Mouse (Mus musculus) lung, embryonic 16.5 days (tissue): ENCODE data around the gene Focad. TPM values are rescaled to one million over a fixed set of nuclear protein-coding genes. Genes with fewer than 3 reads are reported as not detected.

Experiments used
- ATAC-seq: fragments of 200-750 bp; cut with Nextera tagmentation; 2 replicates; pipeline ENCODE4 v1.8.0; 2017; ENCODE audit warnings: low read depth, mild to moderate bottlenecking, moderate library complexity
- H3K27ac ChIP-seq: fragments of 300-500 bp; sonication (generic); 2 replicates; pipeline ENCODE4 v1.5.1; 2014; ENCODE audit warnings: mild to moderate bottlenecking, control low read depth, low read length
- H3K27me3 ChIP-seq: fragments of 300-500 bp; sonication (generic); 2 replicates; pipeline ENCODE4 v1.6.1; 2014; ENCODE audit warnings: low read depth, low read length, mixed read lengths; ENCODE audit not compliant: control insufficient read depth, insufficient read depth
- H3K36me3 ChIP-seq: fragments of 300-500 bp; sonication (generic); 2 replicates; pipeline ENCODE4 v1.6.1; 2014; ENCODE audit warnings: low read length; ENCODE audit not compliant: control insufficient read depth, insufficient read depth
- H3K4me1 ChIP-seq: fragments of 300-500 bp; sonication (generic); replicated peaks from 2 replicates; pipeline ENCODE4 v1.6.1; 2014; ENCODE audit warnings: low read length, mixed read lengths; ENCODE audit not compliant: control insufficient read depth, insufficient read depth
- H3K4me2 ChIP-seq: fragments of 300-500 bp; sonication (generic); 2 replicates; pipeline ENCODE4 v1.6.1; 2014; ENCODE audit warnings: low read depth, low read length, control low read depth
- H3K4me3 ChIP-seq: fragments of 300-500 bp; sonication (generic); 2 replicates; pipeline ENCODE4 v1.5.1; 2014; ENCODE audit warnings: mild to moderate bottlenecking, low read length, control low read depth
- H3K9ac ChIP-seq: fragments of 300-500 bp; sonication (generic); 2 replicates; pipeline ENCODE4 v1.6.1; 2014; ENCODE audit warnings: low read length, control low read depth
- H3K9me3 ChIP-seq: fragments of 300-500 bp; sonication (generic); 2 replicates; pipeline ENCODE4 v1.6.1; 2016; ENCODE audit warnings: low read length; ENCODE audit not compliant: control insufficient read depth
- WGBS: fragments of 180-500 bp; shearing (Covaris S2); extraction: QIAGEN DNeasy Blood & Tissue Kit; methylation state at CpG from one replicate; pipeline ENCODE4 v1.1.7; 2014; 5-methylcytosine and 5-hydroxymethylcytosine counted together
- polyA plus RNA-seq: library from polyadenylated mRNA; unstranded; fragments of >200 nt; fragmentation: Nextera tagmentation; extraction: Ambion mirVana; gene quantifications from 2 replicates; pipeline ENCODE4 v1.2.1, GENCODE M21; 2015

Gene Focad
- polyA plus RNA-seq, 1 experiment from 2014 or later: 15.1 TPM

- Histone ChIP-seq H3K36me3 (no peaks in the 10 kb centered on the region), H3K4me2 (no peak overlapping the region), H3K4me1 (no peaks in the 10 kb centered on the region), H3K27ac (no peak overlapping the region), H3K9ac (no peak overlapping the region), H3K4me3 (no peak overlapping the region), H3K27me3 (no peaks in the 10 kb centered on the region), H3K9me3 (no peaks in the 10 kb centered on the region)
- WGBS: 69% methylated on average over 4 of the region's 4 CpGs
- ATAC-seq: no peak
These were observed 151.1 kb downstream of the Focad start for GRCm38 (mm10) chr4:88245494-88245893.

GRCm38 (mm10) chr4:88261349-88261748 is 166.9 kb downstream of the Focad start:
- no peaks in the 10 kb centered on the region for H3K36me3 ChIP-seq
- H3K4me2 ChIP-seq: no peak overlapping the region
- H3K4me1 ChIP-seq: no peaks in the 10 kb centered on the region
- H3K27me3 ChIP-seq: no peaks in the 10 kb centered on the region
- no peak overlapping the region for H3K4me3 ChIP-seq
- no peak for ATAC-seq
- H3K27ac ChIP-seq: no peak overlapping the region
- no peak overlapping the region for H3K9ac ChIP-seq
- no peaks in the 10 kb centered on the region for H3K9me3 ChIP-seq
- 84% methylated on average over 5 of the region's 5 CpGs for WGBS

DNA sequence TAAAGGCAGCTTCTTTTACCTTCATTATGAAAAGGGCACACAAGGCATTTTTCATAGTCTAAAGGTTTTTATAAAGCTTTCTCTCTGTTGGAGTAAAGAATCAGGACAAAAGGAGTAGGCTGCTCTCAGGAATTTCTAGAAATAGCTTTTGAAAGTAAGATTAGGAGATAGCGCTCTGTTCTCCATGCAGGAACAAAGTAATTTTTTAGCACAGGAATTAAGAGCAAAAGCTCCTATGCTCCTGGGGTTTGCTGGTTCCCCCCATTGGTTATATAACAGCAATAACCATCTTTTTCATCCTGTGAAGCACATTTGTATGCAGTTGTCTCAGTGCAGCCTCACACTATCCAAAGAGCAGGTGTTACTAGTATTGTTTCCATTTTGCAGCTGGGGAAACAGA is 170.1 kb downstream of the Focad start:
- 84% methylated on average over 1 of the region's 1 CpGs for WGBS
- no peak for ATAC-seq
- no peak overlapping the region for H3K4me2 ChIP-seq
- H3K27me3 ChIP-seq: no peaks in the 10 kb centered on the region
- H3K4me1 ChIP-seq: no peaks in the 10 kb centered on the region
- no peak overlapping the region for H3K9ac ChIP-seq
- no peaks in the 10 kb centered on the region for H3K9me3 ChIP-seq
- no peak overlapping the region for H3K4me3 ChIP-seq
- no peaks in the 10 kb centered on the region for H3K36me3 ChIP-seq
- no peak overlapping the region for H3K27ac ChIP-seq

DNA sequence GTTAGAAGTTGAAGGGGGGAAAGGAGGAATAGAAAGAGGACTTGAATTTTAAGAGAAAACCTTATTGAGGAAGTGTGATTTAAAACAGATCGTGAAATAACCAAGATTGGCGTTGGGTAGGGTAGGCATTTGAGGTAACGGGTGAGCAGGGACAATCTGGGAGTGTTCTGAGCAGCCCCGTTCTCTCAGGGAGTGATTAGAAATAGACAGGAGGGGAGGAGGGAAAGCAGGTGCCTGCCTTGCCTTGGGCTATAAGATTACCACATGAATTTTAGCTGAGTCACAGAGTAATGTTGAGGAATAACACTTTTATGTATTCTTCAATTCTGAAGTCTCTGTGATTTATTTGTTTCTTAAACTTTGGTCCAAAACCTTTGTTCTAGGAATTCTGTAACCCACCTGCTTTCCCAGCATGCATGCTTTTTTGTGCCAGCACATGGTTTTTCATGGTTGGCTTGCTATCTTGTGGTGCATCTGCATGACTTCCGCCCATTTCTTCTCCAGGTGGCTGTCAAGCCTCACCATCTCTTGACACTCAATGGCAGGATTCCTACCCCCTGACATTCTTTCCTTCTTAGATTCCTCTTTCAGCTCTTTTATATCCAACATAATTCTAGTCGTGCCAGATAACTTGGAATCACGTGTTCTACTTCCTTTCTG is 176.1 kb downstream of the Focad start:
- no peak overlapping the region for H3K4me3 ChIP-seq
- H3K4me2 ChIP-seq: no peak overlapping the region
- no peak overlapping the region for H3K27ac ChIP-seq
- no peaks in the 10 kb centered on the region for H3K36me3 ChIP-seq
- no peaks in the 10 kb centered on the region for H3K9me3 ChIP-seq
- WGBS: 77% methylated on average over 7 of the region's 7 CpGs
- ATAC-seq: no peak
- H3K9ac ChIP-seq: no peak overlapping the region
- no peaks in the 10 kb centered on the region for H3K27me3 ChIP-seq
- H3K4me1 ChIP-seq: peaks cover 4% of the 10 kb centered on the region

DNA sequence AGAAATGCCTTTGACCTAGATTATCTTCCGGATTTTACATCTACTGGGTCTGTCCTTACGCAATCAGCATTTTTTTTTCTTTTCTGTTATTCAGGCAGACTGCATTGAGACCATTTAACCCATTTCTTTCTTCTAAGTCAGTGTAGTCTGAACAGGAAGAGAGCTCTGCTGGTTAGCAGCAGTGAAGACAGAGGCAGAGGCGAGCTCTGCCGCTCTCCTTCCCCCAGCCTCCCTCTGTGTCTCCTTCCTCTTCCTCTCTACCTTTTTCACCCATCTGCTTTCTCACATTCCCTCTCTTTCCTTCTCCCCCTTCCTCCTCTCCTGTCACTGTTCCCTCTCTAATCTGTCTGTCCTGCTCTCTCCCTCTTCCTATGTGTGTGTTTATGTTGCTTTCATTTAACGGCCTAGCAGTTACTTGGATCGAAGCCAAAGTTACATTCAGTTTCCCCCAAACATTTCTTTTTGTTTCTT is 181.2 kb downstream of the Focad start:
- peak overlapping the region; percentile 39 for H3K4me2 ChIP-seq
- peak overlapping the region; percentile 92 for H3K27ac ChIP-seq
- no peak overlapping the region for H3K4me3 ChIP-seq
- H3K36me3 ChIP-seq: no peaks in the 10 kb centered on the region
- no peaks in the 10 kb centered on the region for H3K9me3 ChIP-seq
- ATAC-seq: peak; percentile 89
- WGBS: 22% methylated on average over 6 of the region's 6 CpGs
- 0 out of 2 replicates have a peak overlapping the region, but pooled peaks have one; percentile 5 for H3K9ac ChIP-seq
- H3K4me1 ChIP-seq: peaks cover 11% of the 10 kb centered on the region
- H3K27me3 ChIP-seq: no peaks in the 10 kb centered on the region

DNA sequence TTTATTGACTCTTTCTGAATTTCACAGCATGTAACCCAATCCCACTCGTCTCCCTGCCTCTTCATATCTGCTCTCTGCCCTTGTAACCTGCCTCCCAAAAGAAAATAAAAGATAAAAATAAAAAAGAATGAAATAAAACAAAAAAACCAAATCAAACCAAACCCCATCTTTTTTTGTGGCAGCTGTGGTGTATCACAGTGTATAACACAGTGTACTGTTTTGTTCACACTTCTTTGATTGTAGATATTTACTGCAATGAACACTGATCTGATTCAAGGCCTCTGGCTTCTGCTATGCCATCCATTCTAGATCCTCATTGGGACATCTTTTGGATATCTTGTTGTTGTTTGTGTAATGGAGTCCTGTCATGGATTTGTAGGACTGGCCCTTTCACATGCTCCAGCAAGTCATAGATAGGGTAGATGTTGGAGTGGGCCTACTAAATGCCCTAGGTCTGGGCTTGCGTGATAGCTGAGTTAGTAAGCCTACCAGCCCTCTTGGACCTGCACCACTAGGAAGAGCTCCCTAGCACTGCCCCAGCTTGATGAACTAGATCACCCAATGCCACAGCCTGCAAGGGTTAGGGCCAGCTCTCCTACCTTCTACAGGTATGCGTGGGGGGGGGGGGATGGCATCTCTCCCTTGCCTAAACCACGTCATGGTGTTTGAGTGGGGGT is 181.8 kb downstream of the Focad start:
- Histone ChIP-seq H3K27me3 (no peaks in the 10 kb centered on the region), H3K4me2 (peak overlapping the region; percentile 39; the same call in 1 of the 2 replicates), H3K4me3 (no peak overlapping the region), H3K9ac (no peak overlapping the region), H3K36me3 (no peaks in the 10 kb centered on the region), H3K27ac (peak overlapping the region; percentile 92), H3K4me1 (peaks cover 11% of the 10 kb centered on the region), H3K9me3 (no peaks in the 10 kb centered on the region)
- ATAC-seq: peak; percentile 80
- 69% methylated on average over 4 of the region's 4 CpGs for WGBS

GRCm38 (mm10) chr4:88278524-88278923 is 184.1 kb downstream of the Focad start:
- WGBS: 75% methylated on average over 2 of the region's 2 CpGs
- no peak overlapping the region for H3K9ac ChIP-seq
- H3K36me3 ChIP-seq: no peaks in the 10 kb centered on the region
- ATAC-seq: no peak
- no peak overlapping the region for H3K4me2 ChIP-seq
- peaks cover 11% of the 10 kb centered on the region for H3K4me1 ChIP-seq
- no peaks in the 10 kb centered on the region for H3K9me3 ChIP-seq
- H3K27me3 ChIP-seq: no peaks in the 10 kb centered on the region
- no peak overlapping the region for H3K4me3 ChIP-seq
- no peak overlapping the region for H3K27ac ChIP-seq

DNA sequence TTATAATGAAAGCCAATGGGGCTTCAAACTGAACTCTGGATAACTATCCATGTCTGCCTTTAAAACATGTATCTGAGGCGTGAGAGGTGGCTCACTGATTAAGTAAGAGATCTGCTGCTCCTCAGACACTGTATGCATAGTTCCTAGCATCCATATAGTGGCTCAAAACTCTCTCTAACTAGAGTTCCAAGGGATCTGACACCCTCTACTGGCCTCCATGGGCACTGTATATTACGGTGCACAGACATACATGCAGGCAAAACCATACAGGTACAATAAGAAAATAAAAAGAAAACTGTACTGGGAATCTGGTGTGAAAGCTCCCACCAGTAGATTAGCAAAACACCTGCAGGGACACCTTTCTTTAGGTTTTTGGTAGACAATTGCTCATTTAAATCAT is 186.1 kb downstream of the Focad start:
- Histone ChIP-seq H3K9me3 (no peaks in the 10 kb centered on the region), H3K27me3 (no peaks in the 10 kb centered on the region), H3K4me2 (no peak overlapping the region), H3K36me3 (no peaks in the 10 kb centered on the region), H3K4me1 (peaks cover 7% of the 10 kb centered on the region), H3K9ac (no peak overlapping the region), H3K4me3 (no peak overlapping the region), H3K27ac (no peak overlapping the region)
- no peak for ATAC-seq
- WGBS: 95% methylated on average over 2 of the region's 2 CpGs

DNA sequence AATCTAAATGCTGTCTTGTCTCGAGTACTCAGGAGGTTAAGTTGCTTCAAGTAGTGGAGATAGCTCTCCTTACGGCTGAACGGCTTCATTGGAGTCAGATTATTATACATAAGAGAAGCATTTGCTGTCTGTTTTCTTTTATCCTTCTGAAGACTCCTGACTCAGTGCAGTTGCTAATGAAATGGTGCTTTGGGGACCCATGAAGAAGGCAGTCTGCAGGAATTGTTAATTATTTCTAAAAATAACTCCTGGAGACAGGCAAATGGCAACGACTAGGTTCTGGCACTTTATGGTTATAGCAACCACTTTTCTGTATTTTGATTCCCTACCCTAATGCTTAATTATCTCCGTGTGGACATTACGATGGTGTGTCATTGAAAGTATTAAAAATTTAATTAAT is 201.1 kb downstream of the Focad start:
- no peaks in the 10 kb centered on the region for H3K27me3 ChIP-seq
- H3K4me1 ChIP-seq: no peaks in the 10 kb centered on the region
- H3K36me3 ChIP-seq: no peaks in the 10 kb centered on the region
- H3K4me3 ChIP-seq: no peak overlapping the region
- H3K27ac ChIP-seq: no peak overlapping the region
- WGBS: 68% methylated on average over 6 of the region's 6 CpGs
- ATAC-seq: no peak
- H3K9me3 ChIP-seq: no peaks in the 10 kb centered on the region
- H3K9ac ChIP-seq: no peak overlapping the region
- H3K4me2 ChIP-seq: no peak overlapping the region
